Mouse (Mus musculus) midbrain, embryonic 11.5 days (tissue): ENCODE results near the gene Cfap65. TPM values are rescaled to one million over a fixed set of nuclear protein-coding genes. Genes with fewer than 3 reads are reported as not detected.

Source experiments
- ATAC-seq: fragments of 200-750 bp; cut with Nextera tagmentation; 2 replicates; pipeline ENCODE4 v1.8.0; 2017; ENCODE audit warnings: moderate TSS enrichment, moderate library complexity; ENCODE audit not compliant: low FRiP score
- DNase-seq: peaks from one replicate; pipeline ENCODE4 v3.0.0; 2015; ENCODE audit warnings: low spot score; ENCODE audit errors: missing footprints
- H3K27ac ChIP-seq: fragments of 300-500 bp; sonication (generic); 2 replicates; pipeline ENCODE4 v1.5.1; 2014; ENCODE audit warnings: low read depth, low read length
- H3K27me3 ChIP-seq: fragments of 300-500 bp; sonication (generic); 2 replicates; pipeline ENCODE4 v1.6.1; 2014; ENCODE audit warnings: mild to moderate bottlenecking, low read length, moderate library complexity, mixed read lengths; ENCODE audit not compliant: control insufficient read depth, insufficient read depth
- H3K36me3 ChIP-seq: fragments of 300-500 bp; sonication (generic); 2 replicates; pipeline ENCODE4 v1.6.1; 2014; ENCODE audit warnings: mild to moderate bottlenecking, low read length, moderate library complexity, mixed read lengths; ENCODE audit not compliant: control insufficient read depth, insufficient read depth
- H3K4me1 ChIP-seq: fragments of 300-500 bp; sonication (generic); 2 replicates; pipeline ENCODE4 v1.6.1; 2014; ENCODE audit warnings: low read length; ENCODE audit not compliant: control insufficient read depth, insufficient read depth
- H3K4me2 ChIP-seq: fragments of 300-500 bp; sonication (generic); 2 replicates; pipeline ENCODE4 v1.6.1; 2014; ENCODE audit warnings: mild to moderate bottlenecking, moderate library complexity
- H3K4me3 ChIP-seq: fragments of 300-500 bp; sonication (generic); 2 replicates; pipeline ENCODE4 v1.5.1; 2014; ENCODE audit warnings: low read depth, low read length
- H3K9ac ChIP-seq: fragments of 300-500 bp; sonication (generic); 2 replicates; pipeline ENCODE4 v1.6.1; 2014; ENCODE audit warnings: low read length
- H3K9me3 ChIP-seq: fragments of 300-500 bp; sonication (generic); 2 replicates; pipeline ENCODE4 v1.6.1; 2016; ENCODE audit warnings: low read length; ENCODE audit not compliant: control insufficient read depth
- WGBS: fragments of 180-500 bp; shearing (Covaris S2); extraction: QIAGEN DNeasy Blood & Tissue Kit; methylation state at CpG from one replicate; pipeline ENCODE4 v1.1.7; 2014; 5-methylcytosine and 5-hydroxymethylcytosine counted together
- polyA plus RNA-seq: library from polyadenylated mRNA; unstranded; fragments of >200 nt; fragmentation: Nextera tagmentation; extraction: Ambion mirVana; gene quantifications from 2 replicates; pipeline ENCODE4 v1.2.1, GENCODE M21; 2014

Gene Cfap65
- polyA plus RNA-seq, 1 experiment from 2014 or later = 0.04 TPM

DNA sequence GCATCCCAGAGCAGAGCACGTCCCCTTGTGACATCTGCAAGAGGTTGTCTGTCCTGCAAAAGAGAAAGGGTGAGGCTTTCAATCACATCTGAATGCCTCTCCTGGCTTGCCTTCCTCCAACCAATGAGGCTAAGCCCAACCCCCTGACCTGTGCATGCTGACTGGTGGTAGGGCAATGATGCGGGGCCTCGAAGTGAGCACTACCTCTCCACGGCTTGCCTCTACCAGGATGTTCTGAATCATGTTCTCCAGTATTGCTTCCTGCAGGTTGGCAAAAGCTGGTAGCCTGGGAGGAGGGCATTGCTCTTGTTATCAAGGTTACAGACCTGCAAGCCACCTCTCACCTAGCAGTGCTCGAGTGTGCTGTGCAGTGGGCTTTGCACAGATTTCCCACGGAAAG, 33.2 kb downstream of the Cfap65 start:
- Histone ChIP-seq H3K36me3 (no peaks in the 10 kb centered on the region), H3K4me2 (no peak overlapping the region), H3K27me3 (peaks cover 42% of the 10 kb centered on the region), H3K27ac (no peak overlapping the region), H3K9ac (no peak overlapping the region), H3K9me3 (no peaks in the 10 kb centered on the region), H3K4me3 (no peak overlapping the region), H3K4me1 (peaks cover 16% of the 10 kb centered on the region)
- WGBS = 20% methylated on average over 6 of the region's 6 CpGs
- ATAC-seq (no peak), DNase-seq (peak; percentile 83)

DNA sequence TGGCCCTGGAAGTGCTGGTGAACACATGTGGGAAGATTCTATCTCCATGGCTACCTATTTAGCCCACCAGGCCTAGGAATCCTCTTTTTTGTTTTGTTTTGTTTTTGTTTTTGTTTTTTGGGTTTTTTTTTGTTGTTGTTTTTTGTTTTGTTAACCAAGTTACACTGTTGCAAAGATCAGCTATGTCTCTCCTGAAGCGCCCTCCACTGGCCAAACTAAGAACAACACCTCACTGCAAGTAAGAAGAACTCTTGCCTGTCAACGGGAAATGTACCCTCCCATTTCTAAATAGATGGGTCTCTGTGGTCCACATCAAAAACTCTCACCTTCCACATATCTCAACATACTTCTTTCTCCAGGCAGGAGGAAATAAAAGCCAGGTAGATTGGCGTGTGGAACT, 33.7 kb downstream of the Cfap65 start:
- Histone ChIP-seq H3K4me1 (peaks cover 16% of the 10 kb centered on the region), H3K9me3 (no peaks in the 10 kb centered on the region), H3K27me3 (peaks cover 46% of the 10 kb centered on the region), H3K4me3 (no peak overlapping the region), H3K27ac (no peak overlapping the region), H3K9ac (no peak overlapping the region), H3K4me2 (no peak overlapping the region), H3K36me3 (no peaks in the 10 kb centered on the region)
- ATAC-seq (no peak), DNase-seq (peak; percentile 97)
- WGBS = 1% methylated on average over 3 of the region's 3 CpGs

DNA sequence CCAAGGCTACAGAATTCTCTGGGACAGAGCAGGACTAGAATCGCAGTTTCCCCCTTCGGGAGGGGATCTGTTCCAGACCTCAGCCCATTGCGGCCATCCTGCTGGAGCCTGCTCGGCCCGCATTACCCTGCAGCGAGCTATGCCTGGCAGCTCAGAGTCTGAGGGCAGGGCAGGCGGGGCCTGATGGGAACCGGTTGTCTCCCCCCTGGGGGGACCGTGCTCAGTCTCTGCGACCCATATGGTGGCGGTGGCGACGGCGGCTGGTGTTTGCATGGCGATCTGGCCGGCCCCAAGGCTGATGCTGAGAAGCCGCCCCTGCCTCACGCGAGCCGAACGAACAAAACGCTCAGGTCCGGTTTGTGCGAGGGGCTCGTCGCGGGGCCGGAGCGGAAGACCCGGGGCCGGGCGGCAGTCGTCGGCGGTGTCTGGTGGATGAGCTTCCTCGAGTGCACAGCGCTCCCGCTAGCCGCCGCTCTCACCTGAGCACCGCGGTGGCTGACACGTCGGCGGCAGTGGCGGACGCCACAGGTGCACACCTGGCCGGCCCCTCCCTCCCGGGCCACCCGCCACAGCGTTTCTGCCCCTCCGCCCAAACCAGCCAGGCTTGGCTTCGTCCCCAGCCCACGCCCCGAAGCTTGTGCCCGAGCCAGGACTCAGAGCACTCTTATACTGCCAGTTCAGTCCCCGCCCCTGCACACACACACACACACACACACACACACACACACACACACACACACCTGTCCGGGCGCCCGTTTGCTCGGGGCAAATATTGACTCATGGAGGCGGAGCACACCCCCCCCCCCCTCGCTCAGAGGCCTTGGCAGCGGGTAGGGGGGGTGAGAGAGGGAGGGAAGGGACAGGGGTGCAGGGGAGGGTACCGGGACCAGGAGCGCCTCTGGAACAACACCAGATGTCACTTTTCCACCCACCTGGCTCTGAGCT, 34.8 kb downstream of the Cfap65 start:
- Histone ChIP-seq H3K27me3 (peaks cover 56% of the 10 kb centered on the region), H3K4me1 (peaks cover 16% of the 10 kb centered on the region), H3K27ac (no peak overlapping the region), H3K4me2 (peak overlapping the region; percentile 52), H3K4me3 (peak overlapping the region; percentile 32), H3K36me3 (no peaks in the 10 kb centered on the region), H3K9me3 (no peaks in the 10 kb centered on the region), H3K9ac (peak overlapping the region; percentile 24; the same call in 1 of the 2 replicates)
- DNase-seq = peak; percentile 92
- WGBS = under 1% methylated on average over 48 of the region's 66 CpGs
- ATAC-seq = no peak

DNA sequence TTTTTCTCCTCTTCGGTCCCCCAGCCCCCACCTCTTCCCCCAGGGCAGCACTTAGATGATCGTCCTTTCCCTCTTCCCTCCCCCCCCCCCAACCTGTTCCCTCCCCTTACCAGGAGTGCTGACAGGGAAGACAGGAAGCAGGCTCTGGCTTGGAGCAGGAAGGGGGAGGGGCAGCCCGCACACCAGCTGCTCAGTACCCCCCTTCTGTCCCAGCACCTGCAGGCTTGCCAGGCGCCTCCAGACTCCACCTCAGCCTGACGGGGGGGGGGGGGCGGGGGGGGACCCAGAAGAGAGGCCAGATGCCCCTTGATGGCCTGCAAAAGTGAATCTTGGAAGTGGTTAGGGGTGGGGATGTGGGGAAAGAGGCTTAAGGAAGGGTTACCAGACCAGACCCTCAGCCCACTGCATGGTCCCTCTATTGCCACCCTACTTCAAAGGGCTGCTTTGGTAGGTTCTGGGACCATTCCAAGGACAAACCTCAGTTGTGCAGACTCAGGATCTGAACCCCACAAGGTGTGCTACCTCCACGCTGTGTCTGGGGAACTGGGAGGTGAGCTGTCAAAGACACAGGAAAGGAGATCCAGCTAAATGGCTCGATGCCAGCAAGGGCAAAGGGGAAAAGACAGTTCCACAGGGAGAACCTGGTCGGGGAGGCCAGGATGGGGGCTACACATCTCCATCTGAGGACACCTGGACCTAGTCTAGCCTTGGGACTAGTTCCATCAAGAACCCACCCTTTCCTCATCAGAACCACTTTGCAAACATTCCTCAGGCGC, 36.6 kb downstream of the Cfap65 start:
- Histone ChIP-seq H3K4me2 (no peak overlapping the region), H3K27me3 (peaks cover 64% of the 10 kb centered on the region), H3K36me3 (no peaks in the 10 kb centered on the region), H3K9ac (no peak overlapping the region), H3K9me3 (no peaks in the 10 kb centered on the region), H3K4me3 (no peak overlapping the region), H3K4me1 (peaks cover 16% of the 10 kb centered on the region), H3K27ac (no peak overlapping the region)
- DNase-seq = peak; percentile 85
- ATAC-seq = no peak
- WGBS = 7% methylated on average over 8 of the region's 10 CpGs

DNA sequence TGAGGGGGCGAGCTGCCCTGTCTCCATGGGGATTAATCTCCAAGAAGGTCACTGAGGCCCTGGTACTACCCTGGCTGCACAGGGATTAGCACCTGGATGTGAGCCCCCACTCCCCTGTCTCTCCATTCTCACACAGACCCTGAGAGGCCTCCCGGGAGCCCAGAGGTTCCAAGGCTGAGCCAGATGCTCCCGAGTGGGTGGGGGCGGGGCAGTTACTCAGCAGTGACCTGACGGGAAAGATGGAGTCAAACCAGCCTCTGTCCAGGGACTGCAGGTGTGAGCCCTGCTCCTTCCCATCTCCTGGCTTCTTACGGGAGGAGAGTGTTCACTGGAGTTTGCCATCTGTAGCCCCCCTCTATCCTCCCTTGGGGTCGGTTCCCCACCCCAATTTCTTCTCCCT, 37.4 kb downstream of the Cfap65 start:
- peak; percentile 83 for DNase-seq
- WGBS = 3% methylated on average over 7 of the region's 7 CpGs

DNA sequence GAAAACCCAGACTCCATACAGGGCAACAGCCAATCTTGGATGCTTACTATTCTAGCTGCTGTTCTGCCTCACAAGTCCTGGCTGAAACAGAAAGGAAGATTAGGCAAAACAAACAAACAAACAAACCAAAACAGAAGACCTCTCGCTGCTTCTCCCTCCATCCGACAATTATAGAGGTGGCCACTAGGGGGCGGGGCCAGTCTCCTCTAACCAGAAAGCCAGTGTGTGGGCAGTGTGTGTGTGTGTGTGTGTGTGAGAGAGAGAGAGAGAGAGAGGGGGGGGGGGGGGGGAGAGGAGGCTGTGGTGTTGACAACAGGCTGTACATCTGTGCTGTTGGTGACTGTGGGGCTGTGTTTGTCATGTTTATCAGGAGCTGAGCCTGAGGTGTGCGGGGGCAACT, 40.4 kb downstream of the Cfap65 start:
- no peak overlapping the region for H3K27ac ChIP-seq
- H3K9me3 ChIP-seq = no peaks in the 10 kb centered on the region
- peaks cover 80% of the 10 kb centered on the region for H3K27me3 ChIP-seq
- H3K9ac ChIP-seq = no peak overlapping the region
- no peak overlapping the region for H3K4me3 ChIP-seq
- H3K4me2 ChIP-seq = no peak overlapping the region
- DNase-seq = peak; percentile 96
- no peaks in the 10 kb centered on the region for H3K36me3 ChIP-seq
- 17% methylated on average over 4 of the region's 4 CpGs for WGBS
- peaks cover 8% of the 10 kb centered on the region for H3K4me1 ChIP-seq
- no peak for ATAC-seq

More for the DNA sequence above, 37.4 kb downstream of the Cfap65 start:
- Histone ChIP-seq H3K9me3 (no peaks in the 10 kb centered on the region), H3K9ac (no peak overlapping the region), H3K36me3 (no peaks in the 10 kb centered on the region), H3K27me3 (peaks cover 72% of the 10 kb centered on the region), H3K4me1 (peaks cover 16% of the 10 kb centered on the region), H3K4me3 (no peak overlapping the region), H3K4me2 (no peak overlapping the region), H3K27ac (no peak overlapping the region)
- ATAC-seq = peak; percentile 15; the same call in 1 of the 2 replicates

DNA sequence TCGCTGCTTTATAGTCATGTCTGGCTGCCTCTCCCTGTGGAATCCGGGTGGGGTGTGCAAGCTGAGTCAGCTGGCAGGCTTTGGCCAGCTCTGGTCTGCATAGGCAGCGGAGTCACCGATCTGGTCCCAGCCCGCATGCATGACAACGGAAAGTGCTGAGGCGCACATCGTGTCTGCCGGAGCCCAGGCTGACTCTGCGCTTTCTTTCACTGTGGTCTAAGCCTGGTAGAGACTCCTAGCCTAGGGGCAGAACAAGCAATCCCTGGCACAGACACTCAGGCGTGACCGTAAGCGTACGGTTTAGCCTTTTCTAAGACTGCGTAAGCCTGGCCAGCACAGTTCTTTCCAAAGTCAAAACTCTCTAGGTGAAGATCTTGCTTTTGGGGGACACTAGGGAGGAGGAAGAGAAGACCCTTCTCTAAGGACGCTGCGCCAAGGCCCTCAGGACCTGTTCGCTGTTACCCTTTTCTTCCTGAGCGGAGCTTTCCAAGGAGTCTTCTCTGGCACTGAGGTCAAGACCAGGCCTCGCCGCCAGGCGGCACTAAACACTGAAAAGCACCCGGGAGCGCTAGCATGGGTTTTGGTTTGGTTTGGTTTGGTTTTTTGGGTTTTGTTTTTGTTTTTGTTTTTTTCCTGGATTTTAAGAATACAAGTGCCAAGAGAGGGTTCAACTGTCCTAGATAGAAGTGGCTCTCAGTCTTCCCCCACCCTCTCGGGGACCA, 42.1 kb downstream of the Cfap65 start, which contains the start of gene Cryba2:
Cryba2 (minus strand) TSS at position 10 of the 722 bp plus-strand sequence.
- Histone ChIP-seq H3K36me3 (no peaks in the 10 kb centered on the region), H3K9ac (no peak within 1 kb of the TSS), H3K27ac (no peak within 1 kb of the TSS), H3K9me3 (no peaks in the 10 kb centered on the region), H3K4me1 (peaks cover 5% of the 10 kb centered on the region), H3K27me3 (peaks cover 75% of the 10 kb centered on the region), H3K4me2 (peak within 1 kb of the TSS; percentile 31), H3K4me3 (peak within 1 kb of the TSS; percentile 14)
- DNase-seq (peak; percentile 97), ATAC-seq (peak; percentile 27; the same call in 1 of the 2 replicates)
- WGBS = 4% methylated on average over 25 of the region's 25 CpGs

DNA sequence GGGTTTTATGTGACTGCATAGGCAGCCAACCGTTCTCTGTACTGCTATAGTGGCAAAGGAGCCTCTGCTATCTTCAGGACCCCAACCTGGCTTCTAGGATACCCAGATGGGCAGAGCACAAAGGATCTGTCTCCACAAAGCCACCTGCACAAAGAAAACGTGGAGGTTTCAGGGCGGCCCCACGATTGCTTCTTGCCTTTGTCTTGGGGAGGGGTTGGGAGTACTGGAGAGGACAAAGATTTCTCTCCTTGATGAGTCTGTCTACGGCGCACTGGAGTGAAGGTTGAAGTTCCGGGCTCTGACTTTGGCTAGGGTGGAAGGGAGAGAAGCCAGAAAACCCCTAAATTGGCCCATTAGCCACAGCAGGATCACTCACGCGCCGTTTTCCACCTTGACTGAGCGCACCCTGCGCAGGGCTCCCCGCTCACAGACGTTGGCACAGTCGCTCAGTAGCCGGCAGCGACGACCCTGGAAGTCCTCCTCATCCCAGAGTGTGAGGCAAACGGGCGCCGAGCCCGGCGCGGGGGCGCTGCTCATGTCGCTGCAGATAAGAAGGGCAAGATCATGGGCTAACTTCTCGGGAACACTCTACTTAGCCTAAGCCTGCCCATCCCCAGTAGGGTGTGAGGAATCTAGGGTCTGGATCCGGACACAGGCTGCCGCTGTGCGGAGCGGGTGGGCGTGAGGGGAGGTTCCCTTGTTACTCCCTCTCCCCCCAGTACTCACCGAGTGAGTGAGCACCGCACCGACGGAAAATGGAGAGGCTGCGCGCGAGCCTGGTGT, 42.9 kb downstream of the Cfap65 start:
- ATAC-seq = peak; percentile 30; the same call in 1 of the 2 replicates
- peak; percentile 91 for DNase-seq
- peaks cover 82% of the 10 kb centered on the region for H3K27me3 ChIP-seq
- H3K4me1 ChIP-seq = no peaks in the 10 kb centered on the region; the same call in 1 of the 2 replicates
- no peak overlapping the region for H3K9ac ChIP-seq
- 2% methylated on average over 39 of the region's 39 CpGs for WGBS
- H3K4me2 ChIP-seq = peak overlapping the region; percentile 31
- H3K36me3 ChIP-seq = no peaks in the 10 kb centered on the region
- H3K4me3 ChIP-seq = peak overlapping the region; percentile 14
- no peak overlapping the region for H3K27ac ChIP-seq
- no peaks in the 10 kb centered on the region for H3K9me3 ChIP-seq
